Mouse (Mus musculus) hematopoietic multipotent progenitor cell, adult 10-12 weeks (in vitro differentiated cells): ENCODE data around the gene Lmo3. TPM values are rescaled to one million over a fixed set of nuclear protein-coding genes. Genes with fewer than 3 reads are reported as not detected.

ENCODE experiments used
- polyA plus RNA-seq: library from polyadenylated mRNA; stranded (reverse); fragments of >175 nt; gene quantifications from 2 replicates; pipeline ENCODE4 v1.2.3, GENCODE M21; 2012; ENCODE audit warnings: low replicate concordance

Gene Lmo3
- not detected in 2 replicates for polyA plus RNA-seq

DNA sequence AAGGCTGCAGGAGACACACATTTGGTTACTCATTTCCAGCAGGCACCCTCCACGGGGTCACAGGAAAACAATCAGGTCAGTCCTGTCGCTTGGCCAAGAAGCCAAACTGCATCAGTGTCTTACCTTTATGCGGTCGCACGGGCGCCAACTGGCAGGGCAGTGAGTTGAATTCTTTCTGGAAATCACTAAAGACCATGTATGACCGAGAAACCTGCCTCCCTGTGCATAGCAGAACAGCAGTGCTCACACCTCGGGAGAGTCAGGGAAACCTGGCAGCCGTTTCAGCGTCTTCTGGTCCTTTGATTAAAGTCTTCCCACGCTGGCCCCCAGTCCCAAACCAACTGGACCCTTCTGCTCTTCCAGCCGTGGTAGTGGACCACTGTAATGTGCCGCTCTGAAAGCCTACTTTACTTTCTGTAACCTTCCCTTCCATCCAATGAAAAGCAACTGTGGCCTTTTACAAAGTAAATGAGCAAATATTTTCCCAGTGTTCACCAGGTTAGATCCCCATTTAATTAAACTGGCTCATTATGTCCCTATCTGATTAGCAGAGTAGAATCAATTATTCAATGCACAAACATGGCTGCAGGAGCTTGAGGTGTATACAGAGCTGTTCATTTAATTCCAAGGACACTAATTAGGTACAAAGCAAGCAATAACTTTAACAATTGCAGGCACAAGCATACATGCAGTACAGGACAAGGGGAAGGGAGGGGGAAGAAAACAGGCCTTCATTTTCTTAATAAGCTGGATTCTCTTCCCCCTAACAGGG lies at the start of gene Lmo3:
Gene Lmo3 (minus strand): TSS at position 235 of the 772 bp plus-strand sequence.

Other genes starting within 250 kb of the Lmo3 start
- gene Igbp1b, start 76.6 kb upstream of the Lmo3 start, polyA plus RNA-seq, result not detected in 2 replicates